Mouse (Mus musculus): ENCODE measurements at regions not wholly inside any gene's neighbourhood (a gene's known extent, or its start where the extent isn't known, plus 50 kb on each side); places are given as distances from the start of the nearest gene placed in this dataset.

- TF ChIP-seq CTCF (IDR thresholded peaks at IDR 0.05) = peak; percentile 84
- TF ChIP-seq EP300 (IDR thresholded peaks at IDR 0.05) = no peak
Observed at GRCm38 (mm10) chr13:55963005-55963620, 127.1 kb upstream of the Pitx1 start.

All from lung, postnatal 0 days (tissue).